Comparison of ENCODE assay signal across 16 mouse cellular contexts in genomic region chr8:6575241-6575640, GRCm38 (mm10).
"Had no signal": no experiment of that assay in that cellular context is flagged by ENCODE, and none has a peak within 500 bp of the region (broad histone marks: within the 10 kb centered on the region; RNA-seq: fewer than 3 reads in every experiment).

No protein-coding gene starts in this region.

- ATAC-seq: intestine, postnatal 0 days; liver, postnatal 0 days; lung, postnatal 0 days had no signal

- DNase-seq: kidney, adult 8-10 months; kidney, postnatal 10 days; kidney, postnatal 36 days; layer of hippocampus, postnatal 36 days; left cerebral cortex, postnatal 4 days; liver, postnatal 0 days; lung, embryonic 14.5 days; lung, postnatal 36 days; midbrain, embryonic 14.5 days; right cerebral cortex, adult 18-20 months; right cerebral cortex, postnatal 14 days; right cerebral cortex, postnatal 4 days; thymus, adult 2 months; thymus, postnatal 25 days had no signal
